Mouse (Mus musculus): Measurements from ENCODE around the gene Atf6. TPM values are rescaled to one million over a fixed set of nuclear protein-coding genes. Genes with fewer than 3 reads are reported as not detected.

Gene Atf6
- total and polyA plus RNA-seq, 3 experiments = 33.8 to 47.0 (median 35.3) TPM

DNA sequence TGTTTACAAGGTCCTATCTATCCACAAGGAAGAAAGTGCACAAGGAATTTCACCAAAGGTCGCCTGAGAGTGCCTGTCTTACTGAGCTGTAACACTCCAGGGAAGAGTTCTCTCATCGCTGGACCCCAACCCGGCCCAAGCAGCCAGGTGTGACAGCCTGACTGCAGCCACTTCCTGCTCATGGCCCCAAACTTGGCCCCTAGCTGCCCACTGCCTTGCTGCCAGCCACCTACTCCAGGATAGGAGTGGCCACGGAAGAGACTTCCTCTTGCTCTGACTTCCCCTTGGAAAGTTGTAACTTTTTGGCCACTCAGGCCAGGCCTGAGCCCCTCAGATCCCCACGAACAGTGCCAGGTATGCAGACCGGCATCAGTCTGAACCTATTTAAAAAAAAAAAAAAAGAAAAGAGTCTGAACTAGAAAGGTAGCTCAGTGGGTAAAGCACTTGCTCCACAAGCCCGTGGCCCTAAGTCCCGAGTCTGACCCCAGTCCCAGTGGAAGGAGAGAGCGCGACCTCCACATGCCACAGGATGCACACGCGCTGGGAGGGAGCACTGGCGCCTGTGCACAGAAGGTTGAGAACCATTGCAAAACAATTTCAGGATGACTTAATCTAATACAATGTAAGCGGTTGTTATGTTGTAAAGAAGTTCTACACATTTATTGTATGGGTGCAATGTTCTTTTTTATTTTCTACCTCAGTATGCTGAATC, 47.3 kb downstream of the Atf6 start:
- dilution Hi-C loops (cut with MboI; ENCODE audit: extremely low pct_ligation_motif_present, extremely low pct_unique_long_range_greater_than_20kb, low sequenced_read_pairs) = no loop called here
- Histone ChIP-seq H3K9ac (ENCODE audit: insufficient read depth, low read depth) (no peak overlapping the region), H3K9me3 (replicated peaks; ENCODE audit: low read length) (no peaks in the 10 kb centered on the region), H3K4me1 (ENCODE audit: control insufficient read depth in 1 of 2, insufficient read depth in 2 of 2) (peaks cover 3 to 16% of the 10 kb centered on the region in 2 experiments; a peak in 3 of 4 replicates), H3K79me2 (replicated peaks; ENCODE audit: control insufficient read depth, extremely low read depth, insufficient read depth, poor library complexity, severe bottlenecking) (peaks cover 33% of the 10 kb centered on the region), H3K27ac (ENCODE audit: insufficient read depth, low read depth) (no peak overlapping the region), H3K27me3 (replicated peaks) (no peaks in the 10 kb centered on the region), H3K4me2 (ENCODE audit: insufficient read depth, low read depth, poor library complexity, severe bottlenecking) (no peak overlapping the region), H3K4me3 (replicated peaks in 1 of 3; ENCODE audit: low read depth in 2 of 3, low read length in 2 of 3, poor library complexity in 1 of 3) (no peak overlapping the region), H3K36me3 (replicated peaks in 1 of 2; ENCODE audit: control insufficient read depth in 1 of 2, insufficient read depth in 1 of 2, low read length in 1 of 2) (peaks cover 46 to 76% of the 10 kb centered on the region in 2 experiments)
- in situ Hi-C loops (cut with MboI; ENCODE audit: low pct_ligation_motif_present, low pct_unique_long_range_greater_than_20kb, low sequenced_read_pairs) = no loop called here
- no peak for DNase-seq (ENCODE audit: extremely low read depth)
- no peak for TF ChIP-seq MXI1 (IDR thresholded peaks at IDR 0.05; ENCODE audit: low read depth, low read length)
- no peak for TF ChIP-seq SIN3A (IDR thresholded peaks at IDR 0.05; ENCODE audit: low read length)
- no peak for TF ChIP-seq POLR2AphosphoS2 (IDR thresholded peaks at IDR 0.05; ENCODE audit: low read depth, low read length)
- TF ChIP-seq JUN (IDR thresholded peaks at IDR 0.05; ENCODE audit: insufficient read depth, low read depth, low read length) = no peak
- TF ChIP-seq RAD21 (IDR thresholded peaks at IDR 0.05; ENCODE audit: low read depth, low read length) = no peak
- TF ChIP-seq EP300 (IDR thresholded peaks at IDR 0.05; ENCODE audit: low read length) = no peak

DNA sequence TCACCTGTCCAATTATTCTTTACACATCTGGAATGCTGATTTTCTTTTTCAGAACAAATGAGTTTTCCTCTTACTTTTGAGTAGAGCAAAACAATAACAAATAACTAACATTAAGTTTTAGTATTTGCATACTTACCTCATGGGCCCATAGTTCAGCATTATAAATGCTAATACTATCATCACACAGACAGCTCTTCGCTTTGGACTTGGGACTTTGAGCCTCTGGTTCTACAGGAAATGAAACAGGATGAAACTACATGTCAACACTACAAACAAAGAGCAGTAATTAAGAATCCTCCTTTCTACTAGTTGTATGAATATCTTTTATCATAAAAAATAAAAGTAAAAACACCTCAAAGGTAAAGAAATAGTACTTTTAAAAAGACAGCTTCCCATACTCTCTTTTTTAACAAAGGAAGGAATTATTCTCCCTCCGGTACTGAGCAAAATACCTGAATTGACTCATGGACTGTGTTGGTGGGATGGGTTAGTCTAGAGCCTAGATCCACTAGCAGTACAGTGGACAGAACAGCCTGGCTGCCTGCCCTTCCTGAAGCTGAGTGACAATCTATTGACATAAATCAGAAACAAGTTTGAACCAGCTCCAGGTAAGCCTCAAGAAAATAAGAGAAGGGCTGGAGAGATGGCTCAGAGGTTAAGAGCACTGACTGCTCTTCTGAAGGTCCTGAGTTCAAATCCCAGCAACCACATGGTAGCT, 52.1 kb downstream of the Atf6 start:
- no peaks in the 10 kb centered on the region for H3K9me3 ChIP-seq (replicated peaks; ENCODE audit: low read length)
- no peak overlapping the region for H3K4me3 ChIP-seq (replicated peaks in 1 of 3; ENCODE audit: low read depth in 2 of 3, low read length in 2 of 3, poor library complexity in 1 of 3)
- no peak overlapping the region for H3K9ac ChIP-seq (ENCODE audit: insufficient read depth, low read depth)
- peaks cover 58 to 86% of the 10 kb centered on the region in 2 experiments for H3K36me3 ChIP-seq (replicated peaks in 1 of 2; ENCODE audit: control insufficient read depth in 1 of 2, insufficient read depth in 1 of 2, low read length in 1 of 2)
- no peaks in the 10 kb centered on the region for H3K27me3 ChIP-seq (replicated peaks)
- peaks cover 10% of the 10 kb centered on the region for H3K79me2 ChIP-seq (replicated peaks; ENCODE audit: control insufficient read depth, extremely low read depth, insufficient read depth, poor library complexity, severe bottlenecking)
- H3K4me1 ChIP-seq (ENCODE audit: control insufficient read depth in 1 of 2, insufficient read depth in 2 of 2) = peaks cover 3 to 8% of the 10 kb centered on the region in 2 experiments; a peak in 3 of 4 replicates
- H3K27ac ChIP-seq (ENCODE audit: insufficient read depth, low read depth) = no peak overlapping the region
- no peak for DNase-seq (ENCODE audit: extremely low read depth)
- in situ Hi-C loops (cut with MboI; ENCODE audit: low pct_ligation_motif_present, low pct_unique_long_range_greater_than_20kb, low sequenced_read_pairs) = no loop called here
- H3K4me2 ChIP-seq (ENCODE audit: insufficient read depth, low read depth, poor library complexity, severe bottlenecking) = no peak overlapping the region
- TF ChIP-seq MAX (IDR thresholded peaks at IDR 0.05; ENCODE audit: low read length) (no peak), IRF4 (IDR thresholded peaks at IDR 0.05; ENCODE audit: low read depth, low read length) (no peak)
- dilution Hi-C loops (cut with MboI; ENCODE audit: extremely low pct_ligation_motif_present, extremely low pct_unique_long_range_greater_than_20kb, low sequenced_read_pairs) = no loop called here

DNA sequence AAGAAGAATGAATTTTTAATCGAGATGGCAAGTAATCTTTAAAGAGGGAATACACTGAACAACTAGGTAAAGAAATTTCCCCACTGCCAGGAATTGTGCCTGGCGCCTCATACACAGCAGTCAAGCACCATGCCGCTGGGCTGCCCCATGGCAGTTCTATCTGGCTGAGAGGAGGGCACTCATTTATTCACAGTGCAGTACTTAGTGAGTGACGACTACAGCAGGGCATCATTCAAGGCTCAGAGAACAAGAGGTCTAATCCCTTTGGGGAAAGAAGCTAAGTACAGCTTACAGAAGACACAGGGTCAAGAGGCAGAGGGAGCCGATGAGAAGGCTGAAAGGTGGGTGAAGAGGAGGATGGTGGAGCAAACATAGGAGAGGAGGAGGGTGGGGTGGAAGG, 54.7 kb downstream of the Atf6 start:
- no peak overlapping the region for H3K9ac ChIP-seq (ENCODE audit: insufficient read depth, low read depth)
- no peak for DNase-seq (ENCODE audit: extremely low read depth)
- H3K4me3 ChIP-seq (replicated peaks in 1 of 3; ENCODE audit: low read depth in 2 of 3, low read length in 2 of 3, poor library complexity in 1 of 3) = no peak overlapping the region
- H3K79me2 ChIP-seq (replicated peaks; ENCODE audit: control insufficient read depth, extremely low read depth, insufficient read depth, poor library complexity, severe bottlenecking) = no peaks in the 10 kb centered on the region
- H3K4me1 ChIP-seq (ENCODE audit: control insufficient read depth in 1 of 2, insufficient read depth in 2 of 2) = no peaks in the 10 kb centered on the region
- H3K27me3 ChIP-seq (replicated peaks) = no peaks in the 10 kb centered on the region
- no peak overlapping the region for H3K27ac ChIP-seq (ENCODE audit: insufficient read depth, low read depth)
- H3K9me3 ChIP-seq (replicated peaks; ENCODE audit: low read length) = no peaks in the 10 kb centered on the region
- dilution Hi-C loops (cut with MboI; ENCODE audit: extremely low pct_ligation_motif_present, extremely low pct_unique_long_range_greater_than_20kb, low sequenced_read_pairs) = no loop called here
- H3K4me2 ChIP-seq (ENCODE audit: insufficient read depth, low read depth, poor library complexity, severe bottlenecking) = no peak overlapping the region
- in situ Hi-C loops (cut with MboI; ENCODE audit: low pct_ligation_motif_present, low pct_unique_long_range_greater_than_20kb, low sequenced_read_pairs) = no loop called here
- no peak for TF ChIP-seq EP300 (IDR thresholded peaks at IDR 0.05; ENCODE audit: low read length)
- TF ChIP-seq MYC (IDR thresholded peaks at IDR 0.05; ENCODE audit: low read depth, low read length) = no peak
- TF ChIP-seq MAX (IDR thresholded peaks at IDR 0.05; ENCODE audit: low read length) = no peak
- TF ChIP-seq ZKSCAN1 (IDR thresholded peaks at IDR 0.05; ENCODE audit: borderline replicate concordance, low read depth, low read length) = no peak
- no peak for TF ChIP-seq MAFK (IDR thresholded peaks at IDR 0.05; ENCODE audit: insufficient replicate concordance, low read length)
- no peak for TF ChIP-seq IRF4 (IDR thresholded peaks at IDR 0.05; ENCODE audit: low read depth, low read length)
- TF ChIP-seq USF1 (IDR thresholded peaks at IDR 0.05; ENCODE audit: low read depth, low read length) = no peak
- TF ChIP-seq POLR2AphosphoS2 (IDR thresholded peaks at IDR 0.05; ENCODE audit: low read depth, low read length) = no peak
- no peak for TF ChIP-seq ELF1 (IDR thresholded peaks at IDR 0.05; ENCODE audit: low read depth, low read length)
- TF ChIP-seq USF2 (conservative IDR thresholded peaks at IDR 0.05; ENCODE audit: low read depth, low read length) = no peak
- TF ChIP-seq MAZ (IDR thresholded peaks at IDR 0.05; ENCODE audit: low read depth, low read length) = no peak
- TF ChIP-seq CHD2 (IDR thresholded peaks at IDR 0.05; ENCODE audit: low read length) = no peak
- no peak for TF ChIP-seq ZC3H11A (IDR thresholded peaks at IDR 0.05; ENCODE audit: low read depth, low read length)
- TF ChIP-seq SIN3A (IDR thresholded peaks at IDR 0.05; ENCODE audit: low read length) = no peak
- TF ChIP-seq UBTF (IDR thresholded peaks at IDR 0.05; ENCODE audit: low read depth, low read length) = no peak
- TF ChIP-seq RAD21 (IDR thresholded peaks at IDR 0.05; ENCODE audit: low read depth, low read length) = no peak
- TF ChIP-seq ZMIZ1 (IDR thresholded peaks at IDR 0.05; ENCODE audit: low read depth, low read length) = no peak
- TF ChIP-seq KAT2A (IDR thresholded peaks at IDR 0.05; ENCODE audit: insufficient replicate concordance, low read length) = no peak
- peaks cover 54 to 79% of the 10 kb centered on the region in 2 experiments for H3K36me3 ChIP-seq (replicated peaks in 1 of 2; ENCODE audit: control insufficient read depth in 1 of 2, insufficient read depth in 1 of 2, low read length in 1 of 2)
